9 mouse cellular contexts compared by ENCODE assay signal in the genomic region with DNA sequence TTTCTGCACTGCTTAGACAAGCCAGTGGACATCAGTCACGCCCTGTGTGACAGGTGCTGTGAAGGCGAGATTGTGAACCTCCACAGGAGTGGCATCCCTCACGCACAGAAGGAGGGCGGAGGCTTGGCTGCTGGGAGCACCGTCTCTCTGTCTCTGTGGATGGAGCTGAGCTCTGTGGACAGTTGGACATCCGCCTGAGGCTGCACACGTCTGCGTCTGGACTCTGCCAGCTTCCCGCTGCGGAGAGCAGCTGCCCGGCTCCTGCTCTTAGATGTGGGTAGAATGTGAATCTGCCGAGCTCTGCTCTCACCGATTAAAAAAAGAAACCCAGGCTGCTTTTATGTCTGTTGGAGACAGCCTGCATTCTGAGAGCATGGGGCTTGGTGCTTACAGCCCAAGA.
DNase-seq lines count a peak whose midpoint lies in the region; ATAC-seq and TF ChIP-seq lines count a peak whose summit lies in the region.
"Had no signal": no experiment of that assay in that cellular context is flagged by ENCODE, and none has a peak within 500 bp of the region (broad histone marks: within the 10 kb centered on the region; RNA-seq: fewer than 3 reads in every experiment).

No protein-coding gene starts in this region.

- no peaks in the 10 kb centered on the region for H3K27me3 ChIP-seq in E14TG2a.4 (ENCODE audit: insufficient read depth, low read length)
- no peaks in the 10 kb centered on the region for H3K27me3 ChIP-seq in kidney, embryonic 16.5 days (ENCODE audit: insufficient read depth, low read length)
- H3K27me3 ChIP-seq: megakaryocyte, embryonic 14.5 days had no signal

- 70% methylated on average over 13 of the region's 13 CpGs for WGBS in kidney, embryonic 16.5 days

- H3K9ac ChIP-seq in kidney, embryonic 16.5 days (replicated peaks; ENCODE audit: low read length) = no peak overlapping the region

- H3K4me2 ChIP-seq in kidney, embryonic 16.5 days (replicated peaks; ENCODE audit: low read depth, low read length) = no peak overlapping the region

- DNase-seq in cerebellum, adult 11 months = peak; percentile 89
- DNase-seq in frontal cortex, postnatal 14 days (ENCODE audit: low spot score in 2 of 2) = peak; percentile 67 to 76
- peak; percentile 76 to 87 for DNase-seq in left cerebral cortex, adult 9 months (ENCODE audit: low spot score in 2 of 2)
- DNase-seq in telencephalon, adult 2 months (ENCODE audit: low read depth, low spot score) = peak; percentile 92
- DNase-seq in urinary bladder, postnatal 14 days (ENCODE audit: low spot score) = no peak

- H3K4me1 ChIP-seq in E14TG2a.4 (replicated peaks; ENCODE audit: low read depth, low read length) = 0 out of 2 replicates have a peak, but pooled peaks cover 5% of the 10 kb centered on the region
- peaks cover 10% of the 10 kb centered on the region; the same call in 1 of the 2 replicates for H3K4me1 ChIP-seq in kidney, embryonic 16.5 days (ENCODE audit: insufficient read depth, low read length)
- H3K4me1 ChIP-seq: megakaryocyte, embryonic 14.5 days had no signal

- no peaks in the 10 kb centered on the region for H3K9me3 ChIP-seq in E14TG2a.4 (ENCODE audit: low read length)
- H3K9me3 ChIP-seq in kidney, embryonic 16.5 days (ENCODE audit: low read length) = no peaks in the 10 kb centered on the region

- no peak for ATAC-seq in erythroblast, adult 5-6 weeks (replicated peaks; ENCODE audit: low FRiP score, poor library complexity, severe bottlenecking)
- no peak for ATAC-seq in kidney, embryonic 16.5 days (ENCODE audit: low FRiP score, low TSS enrichment)

- no peak for TF ChIP-seq CTCF in E14TG2a.4 (conservative IDR thresholded peaks at IDR 0.05; ENCODE audit: low read length)

- no peaks in the 10 kb centered on the region for H3K36me3 ChIP-seq in E14TG2a.4 (ENCODE audit: insufficient read depth, low read length)
- no peaks in the 10 kb centered on the region for H3K36me3 ChIP-seq in kidney, embryonic 16.5 days (ENCODE audit: insufficient read depth, low read length)

- H3K27ac ChIP-seq in kidney, embryonic 16.5 days (ENCODE audit: low read length) = no peak overlapping the region

- H3K4me3 ChIP-seq in E14TG2a.4 (replicated peaks; ENCODE audit: low read length) = 0 out of 2 replicates have a peak overlapping the region, but pooled peaks have one; percentile 26
- H3K4me3 ChIP-seq in kidney, embryonic 16.5 days (ENCODE audit: low read length) = no peak overlapping the region
- H3K4me3 ChIP-seq: megakaryocyte, embryonic 14.5 days had no signal
